Mouse (Mus musculus): ENCODE data around the gene Inafm1. TPM values are rescaled to one million over a fixed set of nuclear protein-coding genes. Genes with fewer than 3 reads are reported as not detected.
"Not testable (repeated sequence)": the region's sequence is repeated elsewhere in the genome, so short reads cannot be mapped to it uniquely, and the experiment has no call there.

The Inafm1 gene
- total and polyA plus RNA-seq, 2 experiments from 2014 or later: 7.7 to 10.7 TPM

- DNase-seq (ENCODE audit: low spot score): no peak
- TF ChIP-seq CTCF (IDR thresholded peaks at IDR 0.05; ENCODE audit: low read depth): no peak
- TF ChIP-seq EP300 (IDR thresholded peaks at IDR 0.05; ENCODE audit: low read depth): no peak
Observed at GRCm38 (mm10) chr7:16257830-16258229, 15.6 kb downstream of the Inafm1 start.

GRCm38 (mm10) chr7:16255963-16256362 lies 17.5 kb downstream of the Inafm1 start:
- not testable (repeated sequence) for H3K4me2 ChIP-seq (ENCODE audit: low read depth, low read length); H3K27me3 ChIP-seq (ENCODE audit: control insufficient read depth, insufficient read depth, low read length); H3K27ac ChIP-seq (ENCODE audit: low read depth); H3K9me3 ChIP-seq (replicated peaks; ENCODE audit: control insufficient read depth, low read length); H3K4me3 ChIP-seq (ENCODE audit: low read depth, low read length); H3K9ac ChIP-seq (replicated peaks; ENCODE audit: low read depth, low read length); DNase-seq (ENCODE audit: low spot score); H3K36me3 ChIP-seq (replicated peaks; ENCODE audit: control insufficient read depth, insufficient read depth, low read length); H3K4me1 ChIP-seq (ENCODE audit: control insufficient read depth, insufficient read depth); ATAC-seq (ENCODE audit: insufficient read depth, low read depth)
- WGBS: 69% methylated on average over 4 of the region's 4 CpGs

More at GRCm38 (mm10) chr7:16257830-16258229, 15.6 kb downstream of the Inafm1 start:
- Histone ChIP-seq H3K27me3 (ENCODE audit: control insufficient read depth, insufficient read depth, low read length) (no peaks in the 10 kb centered on the region), H3K4me1 (ENCODE audit: control insufficient read depth, insufficient read depth) (no peaks in the 10 kb centered on the region), H3K4me3 (ENCODE audit: low read depth, low read length) (no peak overlapping the region), H3K36me3 (replicated peaks; ENCODE audit: control insufficient read depth, insufficient read depth, low read length) (no peaks in the 10 kb centered on the region), H3K9me3 (replicated peaks; ENCODE audit: control insufficient read depth, low read length) (no peaks in the 10 kb centered on the region), H3K9ac (replicated peaks; ENCODE audit: low read depth, low read length) (no peak overlapping the region), H3K27ac (ENCODE audit: low read depth) (no peak overlapping the region), H3K4me2 (ENCODE audit: low read depth, low read length) (no peak overlapping the region)
- 78% methylated on average over 11 of the region's 11 CpGs for WGBS
- ATAC-seq (ENCODE audit: insufficient read depth, low read depth): no peak

- 32% methylated on average over 4 of the region's 4 CpGs for WGBS
- no peak for TF ChIP-seq EP300 (IDR thresholded peaks at IDR 0.05; ENCODE audit: low read depth)
- TF ChIP-seq CTCF (IDR thresholded peaks at IDR 0.05; ENCODE audit: low read depth): no peak
Observed at GRCm38 (mm10) chr7:16254195-16254594, 19.2 kb downstream of the Inafm1 start.

GRCm38 (mm10) chr7:16250687-16251086 lies 22.7 kb downstream of the Inafm1 start:
- Histone ChIP-seq H3K9ac (replicated peaks; ENCODE audit: low read depth, low read length) (no peak overlapping the region), H3K9me3 (replicated peaks; ENCODE audit: control insufficient read depth, low read length) (no peaks in the 10 kb centered on the region), H3K4me1 (ENCODE audit: control insufficient read depth, insufficient read depth) (no peaks in the 10 kb centered on the region), H3K27ac (ENCODE audit: low read depth) (no peak overlapping the region), H3K27me3 (ENCODE audit: control insufficient read depth, insufficient read depth, low read length) (no peaks in the 10 kb centered on the region), H3K36me3 (replicated peaks; ENCODE audit: control insufficient read depth, insufficient read depth, low read length) (no peaks in the 10 kb centered on the region), H3K4me3 (ENCODE audit: low read depth, low read length) (no peak overlapping the region), H3K4me2 (ENCODE audit: low read depth, low read length) (no peak overlapping the region)
- TF ChIP-seq EP300 (IDR thresholded peaks at IDR 0.05; ENCODE audit: low read depth): no peak
- TF ChIP-seq CTCF (IDR thresholded peaks at IDR 0.05; ENCODE audit: low read depth): no peak
- DNase-seq (ENCODE audit: low spot score) (no peak), ATAC-seq (ENCODE audit: insufficient read depth, low read depth) (no peak)
- 68% methylated on average over 5 of the region's 5 CpGs for WGBS

More at GRCm38 (mm10) chr7:16254195-16254594, 19.2 kb downstream of the Inafm1 start:
- Histone ChIP-seq H3K4me1 (ENCODE audit: control insufficient read depth, insufficient read depth) (no peaks in the 10 kb centered on the region), H3K4me2 (ENCODE audit: low read depth, low read length) (no peak overlapping the region), H3K36me3 (replicated peaks; ENCODE audit: control insufficient read depth, insufficient read depth, low read length) (no peaks in the 10 kb centered on the region), H3K27ac (ENCODE audit: low read depth) (no peak overlapping the region), H3K27me3 (ENCODE audit: control insufficient read depth, insufficient read depth, low read length) (no peaks in the 10 kb centered on the region), H3K4me3 (ENCODE audit: low read depth, low read length) (no peak overlapping the region), H3K9ac (replicated peaks; ENCODE audit: low read depth, low read length) (no peak overlapping the region), H3K9me3 (replicated peaks; ENCODE audit: control insufficient read depth, low read length) (no peaks in the 10 kb centered on the region)
- DNase-seq (ENCODE audit: low spot score) (no peak), ATAC-seq (ENCODE audit: insufficient read depth, low read depth) (no peak)

- ATAC-seq (ENCODE audit: insufficient read depth, low read depth) (no peak), DNase-seq (ENCODE audit: low spot score) (no peak)
- Histone ChIP-seq H3K27me3 (ENCODE audit: control insufficient read depth, insufficient read depth, low read length) (no peaks in the 10 kb centered on the region), H3K4me2 (ENCODE audit: low read depth, low read length) (no peak overlapping the region), H3K36me3 (replicated peaks; ENCODE audit: control insufficient read depth, insufficient read depth, low read length) (no peaks in the 10 kb centered on the region), H3K4me3 (ENCODE audit: low read depth, low read length) (no peak overlapping the region), H3K4me1 (ENCODE audit: control insufficient read depth, insufficient read depth) (no peaks in the 10 kb centered on the region), H3K27ac (ENCODE audit: low read depth) (no peak overlapping the region), H3K9me3 (replicated peaks; ENCODE audit: control insufficient read depth, low read length) (no peaks in the 10 kb centered on the region), H3K9ac (replicated peaks; ENCODE audit: low read depth, low read length) (no peak overlapping the region)
- 11% methylated on average over 2 of the region's 4 CpGs for WGBS
- no peak for TF ChIP-seq CTCF (IDR thresholded peaks at IDR 0.05; ENCODE audit: low read depth)
- no peak for TF ChIP-seq EP300 (IDR thresholded peaks at IDR 0.05; ENCODE audit: low read depth)
Observed at GRCm38 (mm10) chr7:16245958-16246357, 27.5 kb downstream of the Inafm1 start.

GRCm38 (mm10) chr7:16244067-16244466 lies 29.4 kb downstream of the Inafm1 start, which contains the start of gene C5ar2:
Gene C5ar2, minus strand, starts transcription at chr7:16244154.
- ATAC-seq (ENCODE audit: insufficient read depth, low read depth) (0 out of 2 replicates have a peak, but pooled peaks have one; percentile 39), DNase-seq (ENCODE audit: low spot score) (peak; percentile 60)
- TF ChIP-seq CTCF (IDR thresholded peaks at IDR 0.05; ENCODE audit: low read depth) (no peak), EP300 (IDR thresholded peaks at IDR 0.05; ENCODE audit: low read depth) (no peak)
- peak within 1 kb of the TSS; percentile 13; the same call in 1 of the 2 replicates for H3K27ac ChIP-seq (ENCODE audit: low read depth)
- H3K4me2 ChIP-seq (ENCODE audit: low read depth, low read length): no peak within 1 kb of the TSS
- no peak within 1 kb of the TSS for H3K9ac ChIP-seq (replicated peaks; ENCODE audit: low read depth, low read length)
- no peaks in the 10 kb centered on the region for H3K27me3 ChIP-seq (ENCODE audit: control insufficient read depth, insufficient read depth, low read length)
- H3K4me3 ChIP-seq (ENCODE audit: low read depth, low read length): no peak within 1 kb of the TSS
- 57% methylated on average over 5 of the region's 5 CpGs for WGBS
- no peaks in the 10 kb centered on the region for H3K36me3 ChIP-seq (replicated peaks; ENCODE audit: control insufficient read depth, insufficient read depth, low read length)
- 0 out of 2 replicates have a peak, but pooled peaks cover 6% of the 10 kb centered on the region for H3K4me1 ChIP-seq (ENCODE audit: control insufficient read depth, insufficient read depth)
- no peaks in the 10 kb centered on the region for H3K9me3 ChIP-seq (replicated peaks; ENCODE audit: control insufficient read depth, low read length)
